Mouse (Mus musculus) kidney, postnatal 36 days (tissue): ENCODE measurements around the gene U2af2.
A peak's percentile ranks its signal among the peaks of the same experiment; 100 is the strongest.

ENCODE experiments used
- DNase-seq, 2 experiments: peaks; one replicate each; pipeline ENCODE4 v3.0.0; 2021 to 2022; ENCODE audit warnings: mixed read lengths in 2 of 2

U2af2 gene

DNA sequence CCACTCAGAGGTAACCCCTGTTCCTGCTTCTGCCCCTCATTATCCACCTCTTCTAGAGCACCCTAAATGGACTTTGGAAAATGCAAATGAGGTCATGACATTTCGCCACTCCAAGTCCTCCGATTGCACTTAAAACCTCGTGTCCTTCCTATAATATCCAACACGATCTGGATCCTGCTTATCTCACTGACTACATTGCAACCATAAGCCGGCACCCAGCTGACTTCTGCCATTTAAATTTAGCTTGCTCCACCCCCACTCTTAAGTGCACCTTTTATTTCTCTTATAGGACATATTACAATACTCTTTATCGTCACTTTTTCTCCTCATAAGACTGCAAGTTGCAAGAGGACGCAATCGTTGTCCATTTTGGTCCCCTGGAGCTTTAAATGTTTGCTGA, 24.5 kb upstream of the U2af2 start:
- no peak for DNase-seq

DNA sequence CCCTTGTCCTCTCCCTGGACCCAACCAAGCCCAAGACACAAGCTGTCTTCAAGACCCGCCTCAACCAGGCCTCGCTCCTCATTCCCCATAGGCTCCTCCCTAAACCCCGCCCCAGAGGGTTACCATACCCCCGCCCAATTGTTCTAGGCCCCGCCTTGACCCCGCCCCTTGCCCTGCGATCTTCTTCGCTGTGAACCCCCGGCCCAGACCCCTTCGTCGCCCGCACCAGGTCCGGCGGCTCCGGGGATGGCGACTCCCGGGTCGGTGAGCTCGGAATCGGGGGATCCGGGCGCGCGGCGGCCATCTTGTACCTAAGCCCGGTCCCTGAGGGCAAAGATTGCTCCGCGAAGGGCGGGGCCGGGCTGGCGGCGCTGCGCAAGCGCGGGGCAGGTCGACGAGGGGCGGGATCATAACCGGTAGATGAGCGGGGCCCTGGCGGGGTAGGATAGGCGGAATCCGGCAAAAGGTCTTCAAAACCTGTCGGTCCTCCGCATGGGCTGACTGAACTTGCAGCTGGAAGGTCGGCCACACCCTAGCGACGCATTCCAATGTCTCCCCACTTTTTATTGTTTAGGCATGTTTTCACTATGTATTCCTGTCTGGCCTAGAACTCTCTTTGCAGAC, 23.7 kb upstream of the U2af2 start, which contains the start of gene Zfp784:
Zfp784 (minus strand) TSS at position 338 of the 624 bp plus-strand sequence.
- DNase-seq: peak; percentile 93 to 96

GRCm38 (mm10) chr7:5038940-5039339, 23.0 kb upstream of the U2af2 start:
- no peak for DNase-seq

DNA sequence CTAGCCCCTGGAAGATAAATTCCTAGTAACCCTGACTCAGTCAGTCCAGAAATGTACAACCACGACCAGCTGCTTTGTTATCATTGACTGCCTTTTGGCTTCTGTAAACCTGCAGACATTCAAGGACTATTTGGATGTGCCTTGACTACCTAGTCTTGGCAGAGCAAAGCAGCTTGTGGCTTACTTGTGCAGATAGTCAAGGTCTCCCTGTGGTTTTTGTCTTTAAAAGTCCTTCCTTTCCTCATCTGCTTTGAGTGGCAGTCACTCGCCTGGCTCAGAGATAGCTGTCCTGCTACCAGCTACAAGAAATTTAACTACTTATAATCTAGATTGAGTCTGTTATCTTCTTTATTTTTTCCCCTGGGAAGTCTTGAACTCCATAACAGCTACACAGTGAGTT, 17.0 kb upstream of the U2af2 start:
- no peak for DNase-seq

GRCm38 (mm10) chr7:5046112-5046511, 15.8 kb upstream of the U2af2 start:
- no peak for DNase-seq

GRCm38 (mm10) chr7:5047313-5047712, 14.6 kb upstream of the U2af2 start:
- peak; percentile 32 to 40 for DNase-seq

DNA sequence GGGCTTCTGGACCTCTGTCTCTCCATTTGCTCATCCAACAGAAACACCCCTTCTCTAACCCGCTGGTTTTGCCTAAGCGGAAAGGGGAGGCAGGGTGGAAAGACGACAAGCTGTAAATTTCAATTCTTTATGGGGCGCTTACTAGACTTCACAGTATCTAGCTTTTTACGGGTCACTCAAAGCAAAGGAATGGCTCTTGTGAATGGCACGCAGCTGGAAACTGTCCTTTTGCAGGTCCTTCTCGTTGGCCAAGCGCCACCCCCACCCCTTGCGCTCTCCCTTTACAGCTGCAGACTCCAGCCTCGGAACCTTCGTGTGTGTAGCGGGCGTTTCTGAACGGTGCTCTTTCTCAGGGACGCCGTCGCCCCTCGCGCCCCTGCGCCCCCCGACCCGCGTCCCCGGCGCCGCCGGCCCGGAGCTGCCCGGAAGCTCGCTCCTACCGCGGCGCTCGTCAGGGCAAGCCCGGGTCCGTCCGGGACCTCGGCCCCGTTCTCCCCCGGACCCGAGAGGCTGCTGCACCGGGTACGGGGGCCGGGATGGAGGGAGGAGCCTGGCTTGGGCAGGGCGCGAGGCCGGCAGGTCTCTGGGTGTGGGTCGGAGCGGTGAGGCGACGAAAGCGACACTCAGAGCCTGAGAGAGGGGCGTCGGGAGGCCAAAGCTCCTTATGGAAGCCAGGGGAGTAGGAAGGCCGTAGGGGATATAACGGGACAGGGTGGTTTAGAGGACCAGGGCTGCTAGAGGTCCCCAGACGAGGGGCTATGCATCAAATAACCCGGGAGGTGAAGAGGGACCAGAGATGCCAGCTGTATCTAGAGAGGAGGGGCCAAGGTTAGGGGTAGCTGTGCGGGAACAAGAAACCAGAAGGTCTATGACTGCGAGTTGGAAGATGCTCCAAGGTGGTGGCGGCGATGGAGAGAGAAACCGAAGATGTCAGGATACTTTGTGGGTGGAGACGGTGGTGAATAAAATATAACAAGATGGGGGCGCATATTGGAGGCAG, 10.4 kb upstream of the U2af2 start, which contains the start of gene Zfp580:
Zfp580 (plus strand) TSS at position 346 of the 1,000 bp plus-strand sequence.
- peak; percentile 60 to 84 for DNase-seq

GRCm38 (mm10) chr7:5052438-5052837, 9.5 kb upstream of the U2af2 start:
- no peak for DNase-seq

DNA sequence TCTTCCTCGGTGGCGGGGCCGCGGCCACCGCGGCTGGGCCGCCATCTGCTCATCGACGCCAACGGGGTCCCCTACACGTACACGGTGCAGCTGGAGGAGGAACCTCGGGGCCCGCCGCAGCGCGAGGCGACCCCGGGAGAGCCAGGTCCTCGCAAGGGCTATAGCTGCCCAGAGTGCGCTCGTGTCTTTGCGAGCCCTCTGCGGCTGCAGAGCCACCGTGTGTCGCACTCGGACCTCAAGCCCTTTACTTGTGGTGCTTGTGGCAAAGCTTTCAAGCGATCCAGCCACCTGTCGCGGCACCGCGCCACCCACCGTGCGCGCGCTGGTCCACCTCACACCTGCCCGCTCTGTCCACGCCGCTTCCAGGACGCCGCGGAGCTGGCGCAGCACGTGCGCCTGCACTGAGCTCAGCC, 9.0 kb upstream of the U2af2 start:
- peak in 1 of 2 experiments; percentile 33 for DNase-seq

- DNase-seq: no peak
Measured at GRCm38 (mm10) chr7:5053456-5054179, 8.3 kb upstream of the U2af2 start.

DNA sequence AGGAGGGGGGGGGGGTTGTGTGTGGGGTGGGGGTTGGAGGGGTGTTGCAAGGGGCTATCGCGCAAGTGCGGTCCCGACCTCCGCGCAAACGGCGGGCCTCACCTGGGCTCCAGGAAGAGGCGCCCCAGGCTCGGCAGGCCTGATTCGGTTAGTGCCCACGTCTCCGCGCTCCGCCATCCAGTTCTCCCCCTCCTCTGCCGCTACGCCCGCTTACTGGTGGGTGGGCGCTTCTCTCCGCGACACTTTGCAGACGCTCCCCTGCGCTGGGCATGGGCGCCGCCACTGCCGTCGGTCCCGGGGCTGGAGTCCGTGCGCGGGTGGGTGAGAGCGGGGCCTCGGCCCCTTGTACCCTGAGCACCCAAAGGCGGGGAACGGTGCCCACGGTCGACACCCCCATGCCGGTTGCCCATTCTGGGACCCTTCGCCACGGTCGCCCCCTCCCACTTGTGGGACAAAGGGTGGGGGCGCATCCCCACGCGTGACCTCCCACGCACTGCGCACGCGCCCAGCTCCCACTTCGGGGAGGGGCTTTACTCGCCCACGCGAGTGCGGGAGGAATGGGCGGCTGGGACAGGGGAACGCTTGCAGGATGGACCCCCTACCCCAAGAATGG, 5.2 kb upstream of the U2af2 start:
- DNase-seq: no peak

DNA sequence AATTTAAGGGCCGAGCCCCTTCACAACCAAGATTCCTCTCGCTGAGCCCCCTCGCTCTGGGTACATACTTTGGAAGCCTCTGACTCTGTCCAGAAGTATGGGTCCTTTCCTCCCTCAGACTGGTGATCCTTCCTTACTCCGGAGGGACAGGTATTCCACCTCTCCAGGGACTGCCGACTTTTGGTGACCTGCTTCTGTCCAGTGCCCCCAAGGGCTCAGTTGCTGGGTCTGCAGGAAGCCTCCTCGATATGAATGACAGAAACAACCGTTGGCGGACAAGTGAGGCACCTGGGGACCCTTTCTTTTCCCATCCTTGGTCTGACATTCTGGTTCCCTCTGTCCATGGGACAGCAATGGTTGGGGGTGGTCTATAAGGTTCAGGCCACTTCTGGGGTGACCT, 4.6 kb upstream of the U2af2 start:
- DNase-seq: no peak

DNA sequence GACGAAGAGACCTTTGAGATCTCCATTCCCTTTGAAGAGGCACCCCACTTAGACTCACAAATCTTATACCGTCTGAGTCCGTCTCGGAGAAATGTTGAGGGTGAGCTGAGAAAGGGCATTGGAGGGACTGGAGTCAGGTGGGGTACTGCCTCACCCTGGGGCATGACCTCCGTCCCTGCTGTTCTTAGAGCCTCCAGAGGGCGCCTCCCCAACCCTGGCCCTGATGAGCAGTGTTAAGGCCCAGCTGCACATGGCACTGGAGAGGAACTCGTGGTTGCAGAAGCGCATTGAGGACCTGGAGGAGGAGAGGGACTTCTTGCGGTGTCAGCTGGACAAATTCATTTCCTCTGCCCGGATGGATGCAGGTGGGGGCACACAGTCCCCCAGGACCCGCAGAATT, 4.1 kb upstream of the U2af2 start:
- peak in 1 of 2 experiments; percentile 31 for DNase-seq

DNA sequence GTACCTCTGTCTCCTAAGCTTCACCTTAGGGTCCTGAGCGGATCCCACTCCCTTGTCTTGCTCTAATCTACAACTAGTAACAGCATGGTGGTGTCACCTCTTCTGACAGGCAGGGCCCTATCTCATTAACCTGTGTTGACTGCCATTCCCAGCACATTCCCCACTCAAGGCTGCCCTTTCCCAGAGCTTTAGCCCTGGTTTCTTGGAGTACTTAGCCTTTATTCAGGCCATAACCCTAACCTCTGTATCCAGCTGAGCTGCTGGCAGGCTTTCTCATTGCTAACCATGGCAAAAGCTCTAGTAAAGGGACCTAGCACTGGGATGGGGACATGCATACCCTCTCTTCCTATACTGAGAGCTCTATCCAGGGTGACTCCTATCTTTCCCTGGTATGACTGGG, 3.3 kb upstream of the U2af2 start:
- no peak for DNase-seq

DNA sequence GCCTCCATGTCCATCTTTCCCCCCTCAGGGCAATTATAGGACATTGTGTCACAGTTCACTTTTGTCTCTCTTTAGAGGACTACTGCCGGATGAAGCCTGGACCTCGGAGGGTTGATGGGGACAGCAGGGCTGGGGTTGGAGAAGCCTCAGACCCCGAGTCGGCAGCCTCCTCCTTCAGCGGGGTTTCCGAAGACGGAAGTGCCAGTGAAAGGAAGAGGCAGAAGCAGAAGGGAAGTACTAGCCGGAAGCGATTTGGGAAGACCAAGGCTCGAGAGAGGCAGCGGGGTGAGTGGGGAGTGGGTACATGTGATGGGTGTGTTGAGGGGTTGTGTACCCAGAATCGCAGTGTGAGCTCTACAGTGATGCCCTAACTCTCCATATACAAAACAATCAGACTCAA, 2.5 kb upstream of the U2af2 start:
- DNase-seq: no peak

GRCm38 (mm10) chr7:5060239-5060731, 1.7 kb upstream of the U2af2 start:
- DNase-seq: peak; percentile 87 to 91

- DNase-seq: peak; percentile 99
Measured at GRCm38 (mm10) chr7:5060944-5061773, 784 bp upstream of the U2af2 start.

- DNase-seq: peak; percentile 77 to 81
Measured at GRCm38 (mm10) chr7:5062360-5063001, 538 bp downstream of the U2af2 start.

DNA sequence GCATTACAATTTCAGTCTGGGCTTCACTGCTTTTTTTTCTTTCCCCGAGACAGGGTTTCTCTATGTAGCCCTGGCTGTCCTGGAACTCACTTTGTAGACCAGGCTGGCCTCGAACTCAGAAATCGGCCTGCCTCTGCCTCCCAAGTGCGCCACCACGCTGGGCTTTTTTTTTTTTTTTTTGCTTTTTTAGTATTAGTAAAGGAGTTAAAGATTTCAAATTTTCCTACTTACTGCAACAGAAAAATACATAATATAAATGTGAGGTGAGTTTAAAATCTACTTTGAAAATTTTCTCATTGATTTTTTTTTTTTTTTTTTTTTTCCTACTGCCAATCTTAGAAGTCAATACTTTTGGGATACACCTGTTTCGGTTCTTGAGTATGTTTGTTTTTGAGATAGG, 2.9 kb downstream of the U2af2 start:
- no peak for DNase-seq

GRCm38 (mm10) chr7:5073586-5073985, 11.6 kb downstream of the U2af2 start:
- no peak for DNase-seq

GRCm38 (mm10) chr7:5074984-5075383, 13.0 kb downstream of the U2af2 start:
- peak in 1 of 2 experiments; percentile 50 for DNase-seq
